Mouse (Mus musculus) lung, embryonic 16.5 days (tissue): ENCODE results near the gene Dscam. TPM values are rescaled to one million over a fixed set of nuclear protein-coding genes. Genes with fewer than 3 reads are reported as not detected.

Experiments used
- ATAC-seq: fragments of 200-750 bp; cut with Nextera tagmentation; 2 replicates; pipeline ENCODE4 v1.8.0; 2017; ENCODE audit warnings: low read depth, mild to moderate bottlenecking, moderate library complexity
- H3K27ac ChIP-seq: fragments of 300-500 bp; sonication (generic); 2 replicates; pipeline ENCODE4 v1.5.1; 2014; ENCODE audit warnings: mild to moderate bottlenecking, control low read depth, low read length
- H3K27me3 ChIP-seq: fragments of 300-500 bp; sonication (generic); 2 replicates; pipeline ENCODE4 v1.6.1; 2014; ENCODE audit warnings: low read depth, low read length, mixed read lengths; ENCODE audit not compliant: control insufficient read depth, insufficient read depth
- H3K36me3 ChIP-seq: fragments of 300-500 bp; sonication (generic); 2 replicates; pipeline ENCODE4 v1.6.1; 2014; ENCODE audit warnings: low read length; ENCODE audit not compliant: control insufficient read depth, insufficient read depth
- H3K4me1 ChIP-seq: fragments of 300-500 bp; sonication (generic); replicated peaks from 2 replicates; pipeline ENCODE4 v1.6.1; 2014; ENCODE audit warnings: low read length, mixed read lengths; ENCODE audit not compliant: control insufficient read depth, insufficient read depth
- H3K4me2 ChIP-seq: fragments of 300-500 bp; sonication (generic); 2 replicates; pipeline ENCODE4 v1.6.1; 2014; ENCODE audit warnings: low read depth, low read length, control low read depth
- H3K4me3 ChIP-seq: fragments of 300-500 bp; sonication (generic); 2 replicates; pipeline ENCODE4 v1.5.1; 2014; ENCODE audit warnings: mild to moderate bottlenecking, low read length, control low read depth
- H3K9ac ChIP-seq: fragments of 300-500 bp; sonication (generic); 2 replicates; pipeline ENCODE4 v1.6.1; 2014; ENCODE audit warnings: low read length, control low read depth
- H3K9me3 ChIP-seq: fragments of 300-500 bp; sonication (generic); 2 replicates; pipeline ENCODE4 v1.6.1; 2016; ENCODE audit warnings: low read length; ENCODE audit not compliant: control insufficient read depth
- WGBS: fragments of 180-500 bp; shearing (Covaris S2); extraction: QIAGEN DNeasy Blood & Tissue Kit; methylation state at CpG from one replicate; pipeline ENCODE4 v1.1.7; 2014; 5-methylcytosine and 5-hydroxymethylcytosine counted together
- polyA plus RNA-seq: library from polyadenylated mRNA; unstranded; fragments of >200 nt; fragmentation: Nextera tagmentation; extraction: Ambion mirVana; gene quantifications from 2 replicates; pipeline ENCODE4 v1.2.1, GENCODE M21; 2015

Gene Dscam
- polyA plus RNA-seq, 1 experiment from 2014 or later: not detected

- no peaks in the 10 kb centered on the region for H3K36me3 ChIP-seq
- no peak overlapping the region for H3K27ac ChIP-seq
- no peak overlapping the region for H3K9ac ChIP-seq
- ATAC-seq: no peak
- H3K4me1 ChIP-seq: no peaks in the 10 kb centered on the region
- no peak overlapping the region for H3K4me2 ChIP-seq
- H3K9me3 ChIP-seq: no peaks in the 10 kb centered on the region
- WGBS: 74% methylated on average over 5 of the region's 5 CpGs
- no peak overlapping the region for H3K4me3 ChIP-seq
- no peaks in the 10 kb centered on the region for H3K27me3 ChIP-seq
These were observed 550.1 kb downstream of the Dscam start for GRCm38 (mm10) chr16:96620402-96620801.

- H3K27me3 ChIP-seq: no peaks in the 10 kb centered on the region
- no peaks in the 10 kb centered on the region for H3K36me3 ChIP-seq
- WGBS: 52% methylated on average over 4 of the region's 4 CpGs
- H3K27ac ChIP-seq: no peak overlapping the region
- no peak overlapping the region for H3K4me2 ChIP-seq
- H3K9me3 ChIP-seq: no peaks in the 10 kb centered on the region
- no peak overlapping the region for H3K9ac ChIP-seq
- H3K4me1 ChIP-seq: no peaks in the 10 kb centered on the region
- no peak for ATAC-seq
- H3K4me3 ChIP-seq: no peak overlapping the region
These were observed 552.8 kb downstream of the Dscam start for GRCm38 (mm10) chr16:96617772-96618171.

- Histone ChIP-seq H3K4me1 (no peaks in the 10 kb centered on the region), H3K27ac (no peak overlapping the region), H3K4me2 (no peak overlapping the region), H3K4me3 (no peak overlapping the region), H3K9ac (no peak overlapping the region), H3K27me3 (no peaks in the 10 kb centered on the region), H3K9me3 (no peaks in the 10 kb centered on the region), H3K36me3 (no peaks in the 10 kb centered on the region)
- WGBS: 46% methylated on average over 4 of the region's 4 CpGs
- ATAC-seq: no peak
These were observed 557.3 kb downstream of the Dscam start for GRCm38 (mm10) chr16:96613275-96613674.

- Histone ChIP-seq H3K4me1 (no peaks in the 10 kb centered on the region), H3K36me3 (no peaks in the 10 kb centered on the region), H3K4me2 (no peak overlapping the region), H3K4me3 (no peak overlapping the region), H3K27me3 (no peaks in the 10 kb centered on the region), H3K27ac (no peak overlapping the region), H3K9me3 (no peaks in the 10 kb centered on the region), H3K9ac (no peak overlapping the region)
- ATAC-seq: no peak
- 77% methylated on average over 1 of the region's 1 CpGs for WGBS
These were observed 559.7 kb downstream of the Dscam start for GRCm38 (mm10) chr16:96610806-96611205.

- H3K9ac ChIP-seq: no peak overlapping the region
- no peaks in the 10 kb centered on the region for H3K9me3 ChIP-seq
- no peak for ATAC-seq
- H3K4me2 ChIP-seq: no peak overlapping the region
- no peak overlapping the region for H3K27ac ChIP-seq
- WGBS: 52% methylated on average over 2 of the region's 2 CpGs
- no peaks in the 10 kb centered on the region for H3K36me3 ChIP-seq
- no peaks in the 10 kb centered on the region for H3K27me3 ChIP-seq
- H3K4me3 ChIP-seq: no peak overlapping the region
- no peaks in the 10 kb centered on the region for H3K4me1 ChIP-seq
These were observed 568.3 kb downstream of the Dscam start for GRCm38 (mm10) chr16:96602206-96602605.

- Histone ChIP-seq H3K4me3 (no peak overlapping the region), H3K27ac (no peak overlapping the region), H3K9me3 (no peaks in the 10 kb centered on the region), H3K36me3 (no peaks in the 10 kb centered on the region), H3K4me2 (no peak overlapping the region), H3K4me1 (no peaks in the 10 kb centered on the region), H3K27me3 (no peaks in the 10 kb centered on the region), H3K9ac (no peak overlapping the region)
- 83% methylated on average over 11 of the region's 11 CpGs for WGBS
- no peak for ATAC-seq
These were observed 569.8 kb downstream of the Dscam start for GRCm38 (mm10) chr16:96600791-96601190.

- no peak for ATAC-seq
- no peaks in the 10 kb centered on the region for H3K27me3 ChIP-seq
- no peaks in the 10 kb centered on the region for H3K9me3 ChIP-seq
- H3K27ac ChIP-seq: no peak overlapping the region
- H3K4me2 ChIP-seq: no peak overlapping the region
- H3K4me1 ChIP-seq: no peaks in the 10 kb centered on the region
- H3K9ac ChIP-seq: no peak overlapping the region
- H3K36me3 ChIP-seq: no peaks in the 10 kb centered on the region
- no peak overlapping the region for H3K4me3 ChIP-seq
- whole genome bisulfite sequencing: 72% methylated on average over 3 of the region's 3 CpGs
These were observed 571.0 kb downstream of the Dscam start for GRCm38 (mm10) chr16:96599401-96600060.

GRCm38 (mm10) chr16:96575841-96576240 is 594.7 kb downstream of the Dscam start:
- no peak for ATAC-seq

GRCm38 (mm10) chr16:96567428-96567827 is 603.1 kb downstream of the Dscam start:
- no peak overlapping the region for H3K27ac ChIP-seq
- H3K36me3 ChIP-seq: no peaks in the 10 kb centered on the region
- no peaks in the 10 kb centered on the region for H3K4me1 ChIP-seq
- H3K4me2 ChIP-seq: no peak overlapping the region
- H3K4me3 ChIP-seq: no peak overlapping the region
- no peak for ATAC-seq
- H3K27me3 ChIP-seq: no peaks in the 10 kb centered on the region
- no peak overlapping the region for H3K9ac ChIP-seq
- WGBS: 67% methylated on average over 3 of the region's 3 CpGs
- no peaks in the 10 kb centered on the region for H3K9me3 ChIP-seq

More at GRCm38 (mm10) chr16:96575841-96576240, 594.7 kb downstream of the Dscam start:
- Histone ChIP-seq H3K9ac (no peak overlapping the region), H3K9me3 (no peaks in the 10 kb centered on the region), H3K4me1 (no peaks in the 10 kb centered on the region), H3K27me3 (no peaks in the 10 kb centered on the region), H3K4me2 (no peak overlapping the region), H3K4me3 (no peak overlapping the region), H3K27ac (no peak overlapping the region), H3K36me3 (no peaks in the 10 kb centered on the region)
- WGBS: 75% methylated on average over 5 of the region's 5 CpGs
